Mouse (Mus musculus) embryo, embryonic 11.5 days (tissue): ENCODE results near the gene Acbd4.

Experiments
- DNase-seq: peaks from one replicate; pipeline ENCODE4 v3.0.0-alpha.2; 2012; ENCODE audit warnings: low read depth, low spot score

Gene Acbd4

GRCm38 (mm10) chr11:103141101-103141943 lies 39.8 kb downstream of the Acbd4 start:
- no peak for DNase-seq

GRCm38 (mm10) chr11:103141944-103142255 lies 40.4 kb downstream of the Acbd4 start:
- DNase-seq, result no peak

GRCm38 (mm10) chr11:103142441-103143182 lies 41.1 kb downstream of the Acbd4 start:
- DNase-seq, result peak; percentile 31

GRCm38 (mm10) chr11:103144309-103145285 lies 43.1 kb downstream of the Acbd4 start:
- no peak for DNase-seq

GRCm38 (mm10) chr11:103146386-103146785 lies 44.9 kb downstream of the Acbd4 start:
- no peak for DNase-seq

GRCm38 (mm10) chr11:103147766-103148165 lies 46.3 kb downstream of the Acbd4 start:
- DNase-seq, result no peak

- no peak for DNase-seq
These were observed 48.3 kb downstream of the Acbd4 start for GRCm38 (mm10) chr11:103149771-103150170.

- DNase-seq, result peak; percentile 82
These were observed 57.4 kb downstream of the Acbd4 start for GRCm38 (mm10) chr11:103158621-103159478.

GRCm38 (mm10) chr11:103160738-103161137 lies 59.3 kb downstream of the Acbd4 start:
- DNase-seq, result no peak

- DNase-seq, result no peak
These were observed 60.0 kb downstream of the Acbd4 start for GRCm38 (mm10) chr11:103161449-103161848.
